In genomic region chr13:42144627-42145026, GRCm38 (mm10) we compare ENCODE assay signal across 12 mouse cellular contexts.
A peak's percentile ranks its signal among the peaks of the same experiment; 100 is the strongest.
DNase-seq lines count a peak whose midpoint lies in the region; ATAC-seq and TF ChIP-seq lines count a peak whose summit lies in the region.
"Had no signal": no experiment of that assay in that cellular context is flagged by ENCODE, and none has a peak within 500 bp of the region (broad histone marks: within the 10 kb centered on the region; RNA-seq: fewer than 3 reads in every experiment).

No protein-coding gene starts in this region.

- 75% methylated on average over 3 of the region's 3 CpGs for WGBS in hindbrain, postnatal 0 days
- 66% methylated on average over 3 of the region's 3 CpGs for WGBS in hindbrain, embryonic 11.5 days
- WGBS in small intestine, adult 2 months = 71% methylated on average over 3 of the region's 3 CpGs
- WGBS in neural tube, embryonic 15.5 days = 75% methylated on average over 3 of the region's 3 CpGs
- WGBS in midbrain, embryonic 13.5 days = 73% methylated on average over 3 of the region's 3 CpGs

- no peak overlapping the region for H3ac ChIP-seq in C2C12 (ENCODE audit: control insufficient read depth, insufficient read length, low read depth)

- H3K27ac ChIP-seq in hindbrain, postnatal 0 days = no peak overlapping the region
- no peak overlapping the region for H3K27ac ChIP-seq in hindbrain, embryonic 11.5 days (ENCODE audit: low read depth, low read length)
- no peak overlapping the region for H3K27ac ChIP-seq in small intestine, adult 2 months (ENCODE audit: insufficient read depth, low read depth, low read length)
- H3K27ac ChIP-seq in neural tube, embryonic 15.5 days (replicated peaks) = no peak overlapping the region
- H3K27ac ChIP-seq in midbrain, embryonic 13.5 days = no peak overlapping the region
- H3K27ac ChIP-seq: embryonic facial prominence, embryonic 12.5 days; stomach, embryonic 15.5 days had no signal

- no peak for DNase-seq in hindbrain, postnatal 0 days (ENCODE audit: low spot score)
- DNase-seq in hindbrain, embryonic 11.5 days (ENCODE audit: low spot score) = no peak
- peak; percentile 31 for DNase-seq in ZHBTc4 (ENCODE audit: low read depth, low spot score)
- no peak for DNase-seq in urinary bladder, postnatal 25 days (ENCODE audit: low spot score)
- DNase-seq: kidney, adult 2 months had no signal

- H3K27me3 ChIP-seq in hindbrain, postnatal 0 days (ENCODE audit: insufficient read depth, low read length) = no peaks in the 10 kb centered on the region
- no peaks in the 10 kb centered on the region for H3K27me3 ChIP-seq in hindbrain, embryonic 11.5 days (ENCODE audit: control insufficient read depth, insufficient read depth, low read length)
- H3K27me3 ChIP-seq in C2C12 (ENCODE audit: control insufficient read depth, insufficient read depth, insufficient read length) = no peaks in the 10 kb centered on the region
- H3K27me3 ChIP-seq in small intestine, adult 2 months (ENCODE audit: control insufficient read depth, insufficient read depth, low read length) = no peaks in the 10 kb centered on the region
- H3K27me3 ChIP-seq in neural tube, embryonic 15.5 days (replicated peaks) = no peaks in the 10 kb centered on the region
- no peaks in the 10 kb centered on the region for H3K27me3 ChIP-seq in midbrain, embryonic 13.5 days
- H3K27me3 ChIP-seq: embryonic facial prominence, embryonic 12.5 days; megakaryocyte, embryonic 14.5 days; stomach, embryonic 15.5 days had no signal

- no peak overlapping the region for H3K4me2 ChIP-seq in hindbrain, postnatal 0 days (ENCODE audit: low read depth, low read length)
- H3K4me2 ChIP-seq in hindbrain, embryonic 11.5 days (replicated peaks; ENCODE audit: low read depth, low read length) = no peak overlapping the region
- no peak overlapping the region for H3K4me2 ChIP-seq in neural tube, embryonic 15.5 days
- H3K4me2 ChIP-seq in midbrain, embryonic 13.5 days (replicated peaks) = no peak overlapping the region
- H3K4me2 ChIP-seq: embryonic facial prominence, embryonic 12.5 days; stomach, embryonic 15.5 days had no signal

- H3K79me2 ChIP-seq in C2C12 (ENCODE audit: control insufficient read depth, insufficient read depth) = no peaks in the 10 kb centered on the region

- ATAC-seq in hindbrain, postnatal 0 days = no peak
- ATAC-seq in hindbrain, embryonic 11.5 days (ENCODE audit: low FRiP score) = no peak
- no peak for ATAC-seq in neural tube, embryonic 15.5 days (ENCODE audit: low FRiP score)
- ATAC-seq in midbrain, embryonic 13.5 days = no peak

- no peak for TF ChIP-seq POLR2A in small intestine, adult 2 months (IDR thresholded peaks at IDR 0.05; ENCODE audit: low read depth, low read length)

- H3K9me3 ChIP-seq in hindbrain, postnatal 0 days (ENCODE audit: low read length) = no peaks in the 10 kb centered on the region
- no peaks in the 10 kb centered on the region for H3K9me3 ChIP-seq in hindbrain, embryonic 11.5 days (ENCODE audit: control insufficient read depth, low read length)
- no peaks in the 10 kb centered on the region for H3K9me3 ChIP-seq in neural tube, embryonic 15.5 days (replicated peaks)
- H3K9me3 ChIP-seq in midbrain, embryonic 13.5 days = no peaks in the 10 kb centered on the region
- H3K9me3 ChIP-seq: embryonic facial prominence, embryonic 12.5 days; megakaryocyte, embryonic 14.5 days; stomach, embryonic 15.5 days had no signal

- TF ChIP-seq CTCF in hindbrain, postnatal 0 days (IDR thresholded peaks at IDR 0.05; ENCODE audit: low read depth) = peak; percentile 42
- TF ChIP-seq CTCF in C2C12 (IDR thresholded peaks at IDR 0.05; ENCODE audit: control insufficient read depth, insufficient read depth, insufficient read length) = peak; percentile 3
- peak; percentile 33; the same call in 1 of the 2 replicates for TF ChIP-seq CTCF in small intestine, adult 2 months (IDR thresholded peaks at IDR 0.05; ENCODE audit: extremely low read depth, insufficient read length, insufficient replicate concordance, low read depth, low read length)

- no peaks in the 10 kb centered on the region for H3K79me3 ChIP-seq in C2C12 (ENCODE audit: low read depth)

- H3K36me3 ChIP-seq in hindbrain, postnatal 0 days (ENCODE audit: insufficient read depth, low read length) = no peaks in the 10 kb centered on the region
- H3K36me3 ChIP-seq in hindbrain, embryonic 11.5 days (ENCODE audit: control insufficient read depth, insufficient read depth, low read length) = no peaks in the 10 kb centered on the region
- no peaks in the 10 kb centered on the region for H3K36me3 ChIP-seq in C2C12 (ENCODE audit: control insufficient read depth, insufficient read depth)
- no peaks in the 10 kb centered on the region for H3K36me3 ChIP-seq in small intestine, adult 2 months (ENCODE audit: control insufficient read depth, insufficient read depth, low read length)
- H3K36me3 ChIP-seq in neural tube, embryonic 15.5 days = no peaks in the 10 kb centered on the region
- peaks cover 6% of the 10 kb centered on the region for H3K36me3 ChIP-seq in midbrain, embryonic 13.5 days
- H3K36me3 ChIP-seq: stomach, embryonic 15.5 days had no signal

- H3K4me3 ChIP-seq in hindbrain, postnatal 0 days (ENCODE audit: low read length) = no peak overlapping the region
- no peak overlapping the region for H3K4me3 ChIP-seq in hindbrain, embryonic 11.5 days (ENCODE audit: low read depth, low read length)
- no peak overlapping the region for H3K4me3 ChIP-seq in C2C12 (ENCODE audit: insufficient read depth, poor library complexity, severe bottlenecking)
- no peak overlapping the region for H3K4me3 ChIP-seq in small intestine, adult 2 months (ENCODE audit: low read depth, low read length)
- H3K4me3 ChIP-seq in neural tube, embryonic 15.5 days (replicated peaks) = no peak overlapping the region
- H3K4me3 ChIP-seq in midbrain, embryonic 13.5 days (replicated peaks) = no peak overlapping the region
- H3K4me3 ChIP-seq: embryonic facial prominence, embryonic 12.5 days; stomach, embryonic 15.5 days had no signal

- peaks cover 9% of the 10 kb centered on the region for H3K4me1 ChIP-seq in hindbrain, postnatal 0 days (ENCODE audit: insufficient read depth, low read length)
- H3K4me1 ChIP-seq in hindbrain, embryonic 11.5 days (replicated peaks; ENCODE audit: control insufficient read depth, insufficient read depth, low read length) = no peaks in the 10 kb centered on the region
- peaks cover 10% of the 10 kb centered on the region; the same call in 1 of the 2 replicates for H3K4me1 ChIP-seq in small intestine, adult 2 months (ENCODE audit: control insufficient read depth, insufficient read depth, insufficient read length, low read length)
- peaks cover 19% of the 10 kb centered on the region for H3K4me1 ChIP-seq in neural tube, embryonic 15.5 days
- H3K4me1 ChIP-seq in midbrain, embryonic 13.5 days (replicated peaks) = peaks cover 23% of the 10 kb centered on the region

- H3K9ac ChIP-seq in hindbrain, postnatal 0 days (replicated peaks; ENCODE audit: low read length) = no peak overlapping the region
- no peak overlapping the region for H3K9ac ChIP-seq in hindbrain, embryonic 11.5 days (ENCODE audit: low read depth, low read length)
- no peak overlapping the region for H3K9ac ChIP-seq in neural tube, embryonic 15.5 days (replicated peaks)
- H3K9ac ChIP-seq in midbrain, embryonic 13.5 days (replicated peaks) = no peak overlapping the region
- H3K9ac ChIP-seq: embryonic facial prominence, embryonic 12.5 days; stomach, embryonic 15.5 days had no signal

TF ChIP-seq in C2C12, 6 proteins besides CTCF, POLR2A, EP300 and RAD21:
- TF ChIP-seq MYOG (IDR thresholded peaks at IDR 0.05; ENCODE audit: control insufficient read depth, extremely low read depth, insufficient read length) (no peak), FOSL1 (IDR thresholded peaks at IDR 0.05; ENCODE audit: insufficient read depth, low read length, poor library complexity, severe bottlenecking) (no peak), MAX (IDR thresholded peaks at IDR 0.05) (no peak), MYOD1 (IDR thresholded peaks at IDR 0.05; ENCODE audit: control insufficient read depth, insufficient read length, low read depth) (no peak), CEBPB (IDR thresholded peaks at IDR 0.05; ENCODE audit: low read depth) (no peak), USF1 (IDR thresholded peaks at IDR 0.05; ENCODE audit: low read depth) (no peak)
